Mouse (Mus musculus): ENCODE results near the gene Dennd1c.

GRCm38 (mm10) chr17:57104496-57104895, 26.2 kb upstream of the Dennd1c start:
- TF ChIP-seq CTCF (IDR thresholded peaks at IDR 0.05; ENCODE audit: low read depth, low read length) = no peak
- no peak for TF ChIP-seq POLR2A (IDR thresholded peaks at IDR 0.05; ENCODE audit: borderline replicate concordance, low read depth, low read length)
